Mouse (Mus musculus) limb, embryonic 14.5 days (tissue): ENCODE data around the gene Nr3c2. TPM values are rescaled to one million over a fixed set of nuclear protein-coding genes. Genes with fewer than 3 reads are reported as not detected.

Experiments
- ATAC-seq: fragments of 200-750 bp; cut with Nextera tagmentation; 2 replicates; pipeline ENCODE4 v1.8.0; 2017; ENCODE audit warnings: low read depth, moderate number of reproducible peaks, moderate TSS enrichment; ENCODE audit not compliant: low FRiP score
- DNase-seq: peaks from one replicate; pipeline ENCODE4 v3.0.0-alpha.2; 2015; ENCODE audit warnings: low spot score
- H3K27ac ChIP-seq: fragments of 300-500 bp; sonication (generic); replicated peaks from 2 replicates; pipeline ENCODE4 v1.5.1; 2014; ENCODE audit warnings: low read depth, mild to moderate bottlenecking, low read length, moderate library complexity, mixed read lengths
- H3K27me3 ChIP-seq: fragments of 300-500 bp; sonication (generic); 2 replicates; pipeline ENCODE4 v1.6.1; 2014; ENCODE audit warnings: low read length, mixed read lengths; ENCODE audit not compliant: control insufficient read depth, insufficient read depth
- H3K36me3 ChIP-seq: fragments of 300-500 bp; sonication (generic); 2 replicates; pipeline ENCODE4 v1.6.1; 2014; ENCODE audit warnings: mild to moderate bottlenecking, low read length, moderate library complexity, mixed read lengths; ENCODE audit not compliant: control insufficient read depth, insufficient read depth
- H3K4me1 ChIP-seq: fragments of 300-500 bp; sonication (generic); 2 replicates; pipeline ENCODE4 v1.6.1; 2014; ENCODE audit warnings: antibody characterized with exemption, low read length, mixed read lengths; ENCODE audit not compliant: control insufficient read depth, insufficient read depth
- H3K4me2 ChIP-seq: fragments of 300-500 bp; sonication (generic); replicated peaks from 2 replicates; pipeline ENCODE4 v1.6.1; 2014; ENCODE audit warnings: low read depth, mild to moderate bottlenecking, low read length, moderate library complexity; ENCODE audit not compliant: severe bottlenecking
- H3K4me3 ChIP-seq: fragments of 300-500 bp; sonication (generic); replicated peaks from 2 replicates; pipeline ENCODE4 v1.5.1; 2014; ENCODE audit warnings: low read length
- H3K9ac ChIP-seq: fragments of 300-500 bp; sonication (generic); 2 replicates; pipeline ENCODE4 v1.6.1; 2014; ENCODE audit warnings: mild to moderate bottlenecking, low read depth, low read length, moderate library complexity; ENCODE audit not compliant: severe bottlenecking
- H3K9me3 ChIP-seq: fragments of 300-500 bp; sonication (generic); 2 replicates; pipeline ENCODE4 v1.6.1; 2016; ENCODE audit warnings: low read length; ENCODE audit not compliant: control insufficient read depth
- POLR2A ChIP-seq: fragments of 200-500 bp; IDR thresholded peaks from 2 replicates; pipeline ENCODE4 v1.8.0; 2012; ENCODE audit warnings: inconsistent platforms, mild to moderate bottlenecking, moderate library complexity, borderline replicate concordance; ENCODE audit not compliant: insufficient read depth, insufficient read length; ENCODE audit errors: extremely low read depth
- WGBS: fragments of 180-500 bp; shearing (Covaris S2); extraction: QIAGEN DNeasy Blood & Tissue Kit; methylation state at CpG from one replicate; pipeline ENCODE4 v1.1.7; 2014; 5-methylcytosine and 5-hydroxymethylcytosine counted together
- polyA plus RNA-seq, 2 experiments: library from polyadenylated mRNA; depleted of rRNA in 1 of 2; stranded (reverse) in 1 of 2; unstranded in 1 of 2; fragments of >200 nt; fragmentation: Nextera tagmentation in 1 of 2; extraction: Ambion mirVana in 1 of 2; gene quantifications; 2 replicates each; pipeline versions ENCODE4 v1.2.1 to v1.2.3; 2012 to 2014

Nr3c2 gene
- polyA plus RNA-seq, 2 experiments, result 2.1 to 6.1 TPM

DNA sequence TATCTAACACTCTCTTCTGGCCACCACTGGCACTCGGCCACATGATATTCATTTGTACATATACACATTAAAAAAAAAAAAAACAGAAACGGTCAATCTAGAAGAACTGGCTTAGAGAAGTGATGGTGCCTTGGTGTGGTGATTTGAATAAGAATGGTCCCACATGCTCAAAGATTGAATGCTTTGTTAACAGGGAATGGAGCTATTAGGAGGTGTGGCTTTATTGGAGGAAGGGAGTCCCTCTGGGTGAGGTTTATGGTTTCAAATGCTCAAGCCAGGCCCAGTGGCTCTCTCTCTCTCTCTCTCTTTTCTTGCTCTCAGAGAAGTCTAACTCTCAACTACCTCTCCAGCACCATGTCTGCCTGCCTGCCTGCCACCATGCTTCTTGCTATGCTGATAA is 20.3 kb downstream of the Nr3c2 start:
- Histone ChIP-seq H3K27ac (no peak overlapping the region), H3K4me3 (no peak overlapping the region), H3K9ac (no peak overlapping the region), H3K36me3 (no peaks in the 10 kb centered on the region), H3K27me3 (no peaks in the 10 kb centered on the region), H3K9me3 (no peaks in the 10 kb centered on the region), H3K4me1 (no peaks in the 10 kb centered on the region), H3K4me2 (no peak overlapping the region)
- ATAC-seq, result no peak
- DNase-seq, result no peak
- WGBS, result 89% methylated on average over 2 of the region's 2 CpGs
- no peak for TF ChIP-seq POLR2A

GRCm38 (mm10) chr8:76924150-76924549 is 24.9 kb downstream of the Nr3c2 start:
- no peaks in the 10 kb centered on the region for H3K27me3 ChIP-seq
- H3K4me1 ChIP-seq, result no peaks in the 10 kb centered on the region
- no peaks in the 10 kb centered on the region for H3K9me3 ChIP-seq
- no peak for DNase-seq
- no peak overlapping the region for H3K27ac ChIP-seq
- H3K36me3 ChIP-seq, result no peaks in the 10 kb centered on the region
- no peak overlapping the region for H3K4me2 ChIP-seq
- no peak overlapping the region for H3K4me3 ChIP-seq
- 88% methylated on average over 4 of the region's 4 CpGs for WGBS
- ATAC-seq, result no peak
- no peak overlapping the region for H3K9ac ChIP-seq
- TF ChIP-seq POLR2A, result no peak

GRCm38 (mm10) chr8:76928326-76928725 is 29.1 kb downstream of the Nr3c2 start:
- Histone ChIP-seq H3K4me1 (no peaks in the 10 kb centered on the region), H3K27me3 (no peaks in the 10 kb centered on the region), H3K36me3 (no peaks in the 10 kb centered on the region), H3K27ac (no peak overlapping the region), H3K9ac (no peak overlapping the region), H3K9me3 (no peaks in the 10 kb centered on the region), H3K4me3 (no peak overlapping the region), H3K4me2 (no peak overlapping the region)
- no peak for DNase-seq
- TF ChIP-seq POLR2A, result no peak
- no peak for ATAC-seq
- 85% methylated on average over 1 of the region's 1 CpGs for whole genome bisulfite sequencing

- no peaks in the 10 kb centered on the region for H3K4me1 ChIP-seq
- WGBS, result 84% methylated on average over 5 of the region's 5 CpGs
- no peaks in the 10 kb centered on the region for H3K36me3 ChIP-seq
- no peaks in the 10 kb centered on the region for H3K9me3 ChIP-seq
- H3K27ac ChIP-seq, result no peak overlapping the region
- TF ChIP-seq POLR2A, result no peak
- DNase-seq, result no peak
- no peaks in the 10 kb centered on the region for H3K27me3 ChIP-seq
- no peak overlapping the region for H3K4me3 ChIP-seq
- H3K4me2 ChIP-seq, result no peak overlapping the region
- no peak overlapping the region for H3K9ac ChIP-seq
- no peak for ATAC-seq
These were observed 29.6 kb downstream of the Nr3c2 start for GRCm38 (mm10) chr8:76928808-76929207.

DNA sequence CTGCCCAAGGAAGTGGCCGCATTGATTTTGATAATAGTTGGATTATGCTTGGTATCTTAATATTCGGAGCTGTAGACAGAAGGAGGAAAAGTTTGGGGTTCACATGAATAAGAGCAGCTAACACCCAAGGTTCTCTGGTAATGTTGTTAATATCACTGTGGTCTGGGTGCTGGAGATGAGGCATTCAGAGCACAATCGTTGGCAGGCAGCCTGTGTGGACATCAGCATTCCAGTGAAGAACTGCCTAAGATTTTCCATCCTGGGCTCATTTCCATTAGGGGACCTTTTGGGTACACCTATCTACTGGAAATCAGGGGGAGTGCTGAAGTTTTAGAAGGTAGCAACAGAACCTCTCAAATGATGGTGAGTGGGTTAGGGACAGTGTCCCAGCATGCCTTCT is 65.8 kb downstream of the Nr3c2 start:
- Histone ChIP-seq H3K9me3 (no peaks in the 10 kb centered on the region), H3K4me1 (no peaks in the 10 kb centered on the region), H3K36me3 (no peaks in the 10 kb centered on the region), H3K4me2 (no peak overlapping the region), H3K4me3 (no peak overlapping the region), H3K9ac (no peak overlapping the region), H3K27ac (no peak overlapping the region), H3K27me3 (no peaks in the 10 kb centered on the region)
- 89% methylated on average over 3 of the region's 3 CpGs for WGBS
- no peak for TF ChIP-seq POLR2A
- ATAC-seq (no peak), DNase-seq (no peak)

GRCm38 (mm10) chr8:76971187-76971586 is 71.9 kb downstream of the Nr3c2 start:
- Histone ChIP-seq H3K36me3 (no peaks in the 10 kb centered on the region), H3K4me2 (no peak overlapping the region), H3K4me1 (0 out of 2 replicates have a peak, but pooled peaks cover 2% of the 10 kb centered on the region), H3K9me3 (no peaks in the 10 kb centered on the region), H3K9ac (no peak overlapping the region), H3K27ac (no peak overlapping the region), H3K4me3 (no peak overlapping the region), H3K27me3 (no peaks in the 10 kb centered on the region)
- 90% methylated on average over 4 of the region's 4 CpGs for WGBS
- no peak for TF ChIP-seq POLR2A
- ATAC-seq (no peak), DNase-seq (no peak)
